Mouse (Mus musculus) lung, adult 2 months (tissue): ENCODE measurements around the gene Hoxc8.

ENCODE experiments used
- CTCF ChIP-seq: fragments of 200-500 bp; IDR thresholded peaks from 2 replicates; pipeline ENCODE4 v1.5.1; 2011; ENCODE audit warnings: mild to moderate bottlenecking, low read length, control low read depth; ENCODE audit not compliant: insufficient read depth
- POLR2A ChIP-seq: fragments of 200-500 bp; IDR thresholded peaks from 2 replicates; pipeline ENCODE4 v1.6.1; 2011; ENCODE audit warnings: low read depth, mild to moderate bottlenecking, control low read depth, low read length, borderline replicate concordance; ENCODE audit errors: extremely low read depth

DNA sequence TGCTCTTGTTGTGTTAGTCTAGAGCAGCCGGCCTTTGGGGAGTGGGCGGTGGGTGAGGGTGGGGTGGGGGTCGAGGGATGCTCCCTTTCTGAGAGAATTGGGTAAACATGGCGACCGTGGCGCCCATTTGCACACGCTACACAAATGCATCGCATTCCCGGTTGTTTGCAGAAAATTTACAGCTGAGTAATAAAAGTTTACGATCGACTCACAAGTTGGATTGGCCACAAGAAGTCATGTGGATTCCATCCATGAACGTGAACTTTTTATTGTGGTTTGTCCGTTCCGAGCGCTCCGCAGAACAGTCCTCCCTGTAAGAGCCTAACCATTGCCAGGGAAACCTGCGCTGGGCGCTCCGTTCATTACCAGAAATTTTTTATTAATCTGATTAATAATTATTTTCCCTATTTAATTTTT is 7.5 kb downstream of the Hoxc8 start, which contains the start of gene Hoxc6:
- TF ChIP-seq CTCF (no peak), POLR2A (no peak)
